12 mouse cellular contexts compared by ENCODE assay signal in genomic region chr2:16029752-16030151, GRCm38 (mm10).
DNase-seq lines count a peak whose midpoint lies in the region; ATAC-seq and TF ChIP-seq lines count a peak whose summit lies in the region.
"Had no signal": no experiment of that assay in that cellular context is flagged by ENCODE, and none has a peak within 500 bp of the region (broad histone marks: within the 10 kb centered on the region; RNA-seq: fewer than 3 reads in every experiment).

No protein-coding gene starts in this region.

- TF ChIP-seq CTCF in brain, embryonic 14.5 days (IDR thresholded peaks at IDR 0.05; ENCODE audit: borderline replicate concordance, extremely low read depth, insufficient read depth, insufficient read length): no peak

- DNase-seq in heart, adult 18-20 months: peak; percentile 14 to 19
- no peak for DNase-seq in heart, adult 8-10 months (ENCODE audit: low spot score)
- peak; percentile 5 for DNase-seq in brain, embryonic 14.5 days (ENCODE audit: low read depth)
- DNase-seq in embryonic facial prominence, embryonic 14.5 days (ENCODE audit: low spot score): peak; percentile 2
- no peak for DNase-seq in frontal cortex, postnatal 10 days (ENCODE audit: low spot score in 2 of 2)
- DNase-seq: cerebellum, postnatal 25 days; kidney, adult 9 months had no signal

- no peaks in the 10 kb centered on the region for H3K9me3 ChIP-seq in midbrain, embryonic 12.5 days
- H3K9me3 ChIP-seq in midbrain, embryonic 15.5 days: no peaks in the 10 kb centered on the region
- no peaks in the 10 kb centered on the region for H3K9me3 ChIP-seq in embryonic facial prominence, embryonic 14.5 days (ENCODE audit: control insufficient read depth, low read length)
- H3K9me3 ChIP-seq: hindbrain, embryonic 15.5 days; liver, embryonic 15.5 days had no signal

- no peak overlapping the region for H3K9ac ChIP-seq in midbrain, embryonic 12.5 days (replicated peaks)
- no peak overlapping the region for H3K9ac ChIP-seq in midbrain, embryonic 15.5 days
- no peak overlapping the region for H3K9ac ChIP-seq in embryonic facial prominence, embryonic 14.5 days (ENCODE audit: low read depth, low read length)
- H3K9ac ChIP-seq: hindbrain, embryonic 15.5 days; liver, embryonic 15.5 days had no signal

- no peaks in the 10 kb centered on the region for H3K27me3 ChIP-seq in midbrain, embryonic 12.5 days
- H3K27me3 ChIP-seq in midbrain, embryonic 15.5 days (replicated peaks): no peaks in the 10 kb centered on the region
- no peaks in the 10 kb centered on the region for H3K27me3 ChIP-seq in embryonic facial prominence, embryonic 14.5 days (replicated peaks; ENCODE audit: control insufficient read depth, insufficient read depth, low read length)
- H3K27me3 ChIP-seq: hindbrain, embryonic 15.5 days; liver, embryonic 15.5 days had no signal

- ATAC-seq in midbrain, embryonic 12.5 days (ENCODE audit: low FRiP score, low read depth): peak; percentile 60; the same call in 1 of the 2 replicates
- ATAC-seq in midbrain, embryonic 15.5 days (replicated peaks): no peak
- ATAC-seq in embryonic facial prominence, embryonic 14.5 days (ENCODE audit: low read depth): no peak

- 44% methylated on average over 12 of the region's 12 CpGs for WGBS in midbrain, embryonic 12.5 days
- 46% methylated on average over 12 of the region's 12 CpGs for WGBS in midbrain, embryonic 15.5 days
- 47% methylated on average over 12 of the region's 12 CpGs for WGBS in embryonic facial prominence, embryonic 14.5 days

- H3K36me3 ChIP-seq in midbrain, embryonic 12.5 days: no peaks in the 10 kb centered on the region
- H3K36me3 ChIP-seq in midbrain, embryonic 15.5 days (replicated peaks): no peaks in the 10 kb centered on the region
- no peaks in the 10 kb centered on the region for H3K36me3 ChIP-seq in embryonic facial prominence, embryonic 14.5 days (ENCODE audit: control insufficient read depth, insufficient read depth, low read length)
- H3K36me3 ChIP-seq: hindbrain, embryonic 15.5 days; liver, embryonic 15.5 days had no signal

- H3K27ac ChIP-seq in midbrain, embryonic 12.5 days (replicated peaks): no peak overlapping the region
- H3K27ac ChIP-seq in midbrain, embryonic 15.5 days: no peak overlapping the region
- H3K27ac ChIP-seq in embryonic facial prominence, embryonic 14.5 days (replicated peaks; ENCODE audit: low read depth, low read length): no peak overlapping the region
- H3K27ac ChIP-seq: hindbrain, embryonic 15.5 days; liver, embryonic 15.5 days had no signal

- no peak for TF ChIP-seq POLR2A in brain, embryonic 14.5 days (IDR thresholded peaks at IDR 0.05; ENCODE audit: borderline replicate concordance, extremely low read depth, insufficient read depth, insufficient read length, poor library complexity, severe bottlenecking)

- H3K4me1 ChIP-seq in midbrain, embryonic 12.5 days: no peaks in the 10 kb centered on the region
- no peaks in the 10 kb centered on the region for H3K4me1 ChIP-seq in midbrain, embryonic 15.5 days
- H3K4me1 ChIP-seq in embryonic facial prominence, embryonic 14.5 days (ENCODE audit: control insufficient read depth, insufficient read depth, low read length): no peaks in the 10 kb centered on the region
- H3K4me1 ChIP-seq: hindbrain, embryonic 15.5 days; liver, embryonic 15.5 days had no signal

- no peak overlapping the region for H3K4me2 ChIP-seq in midbrain, embryonic 12.5 days (replicated peaks)
- H3K4me2 ChIP-seq in midbrain, embryonic 15.5 days: no peak overlapping the region
- H3K4me2 ChIP-seq in embryonic facial prominence, embryonic 14.5 days (ENCODE audit: low read depth, low read length): no peak overlapping the region
- H3K4me2 ChIP-seq: hindbrain, embryonic 15.5 days; liver, embryonic 15.5 days had no signal

- H3K4me3 ChIP-seq in midbrain, embryonic 12.5 days: no peak overlapping the region
- H3K4me3 ChIP-seq in midbrain, embryonic 15.5 days: no peak overlapping the region
- H3K4me3 ChIP-seq in embryonic facial prominence, embryonic 14.5 days (ENCODE audit: low read depth, low read length): no peak overlapping the region
- H3K4me3 ChIP-seq: erythroblast, embryonic 14.5 days; hindbrain, embryonic 15.5 days; liver, embryonic 15.5 days had no signal

Comparison
In these comparisons a context has a peak if more than half of its experiments do, and no peak if none do; other contexts are left out.
1. DNase-seq: peak in heart, adult 18-20 months (2 of 2), brain, embryonic 14.5 days (single experiment) and embryonic facial prominence, embryonic 14.5 days (single experiment); none in heart, adult 8-10 months (single experiment) and frontal cortex, postnatal 10 days (0 of 2).